Mouse (Mus musculus): ENCODE data around the gene Cabin1.

GRCm38 (mm10) chr10:75780769-75781578 is 16.8 kb upstream of the Cabin1 start, which contains the start of the genes Gm20441 and Gstt3:
- TF ChIP-seq CTCF (IDR thresholded peaks at IDR 0.05; ENCODE audit: extremely low read depth, insufficient read length, insufficient replicate concordance, low read depth, low read length) = no peak
- TF ChIP-seq POLR2A (IDR thresholded peaks at IDR 0.05; ENCODE audit: low read depth, low read length) = peak; percentile 87
